Mouse (Mus musculus) lung, postnatal 4 days (tissue): ENCODE measurements at regions not wholly inside any gene's neighbourhood (a gene's known extent, or its start where the extent isn't known, plus 50 kb on each side); places are given as distances from the start of the nearest gene placed in this dataset.
A peak's percentile ranks its signal among the peaks of the same experiment; 100 is the strongest.

Source experiments
- DNase-seq, 2 experiments: peaks; one replicate each; pipeline ENCODE4 v3.0.0; 2021

DNA sequence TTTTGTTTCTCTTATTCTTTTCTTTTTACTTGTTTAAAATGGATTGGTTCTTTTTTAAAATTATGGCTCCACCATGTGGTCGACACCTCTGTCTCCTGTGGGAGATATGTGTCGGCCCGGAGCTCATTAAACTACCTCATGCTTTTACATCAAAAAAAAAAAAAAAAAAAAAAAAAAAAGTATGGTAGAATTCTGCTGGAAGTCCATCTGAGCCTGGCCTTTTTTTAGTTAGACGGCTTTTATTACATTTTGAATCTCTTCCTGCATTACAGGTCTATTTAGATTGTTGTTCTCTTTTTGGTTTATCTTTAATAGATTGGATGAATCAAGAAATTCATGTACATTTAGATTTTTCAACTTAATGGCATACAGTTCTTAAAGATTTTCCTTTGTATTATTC lies 350.8 kb upstream of the Ascc3 start:
- DNase-seq, result no peak

DNA sequence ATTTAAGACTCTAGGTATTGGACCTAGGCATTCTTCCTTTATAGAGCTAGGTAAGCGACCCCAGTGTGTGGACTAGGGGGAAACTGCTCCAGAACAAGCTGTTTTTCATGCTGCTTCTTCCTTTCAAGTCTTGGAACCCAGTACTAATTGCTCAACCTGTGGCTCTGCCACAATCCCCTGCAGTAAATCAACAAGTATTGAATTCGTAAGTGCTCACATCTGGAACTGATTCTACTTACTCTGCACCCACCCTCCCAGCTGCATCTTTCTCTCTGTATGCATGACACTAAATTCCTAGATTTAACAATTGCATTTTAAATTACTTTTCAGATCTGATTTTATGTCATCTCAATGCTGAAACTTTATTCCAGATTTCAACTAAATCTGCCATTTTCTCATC lies 388.9 kb upstream of the Ascc3 start:
- DNase-seq, result no peak

GRCm38 (mm10) chr10:50201691-50202090 lies 390.8 kb upstream of the Ascc3 start:
- DNase-seq, result no peak

DNA sequence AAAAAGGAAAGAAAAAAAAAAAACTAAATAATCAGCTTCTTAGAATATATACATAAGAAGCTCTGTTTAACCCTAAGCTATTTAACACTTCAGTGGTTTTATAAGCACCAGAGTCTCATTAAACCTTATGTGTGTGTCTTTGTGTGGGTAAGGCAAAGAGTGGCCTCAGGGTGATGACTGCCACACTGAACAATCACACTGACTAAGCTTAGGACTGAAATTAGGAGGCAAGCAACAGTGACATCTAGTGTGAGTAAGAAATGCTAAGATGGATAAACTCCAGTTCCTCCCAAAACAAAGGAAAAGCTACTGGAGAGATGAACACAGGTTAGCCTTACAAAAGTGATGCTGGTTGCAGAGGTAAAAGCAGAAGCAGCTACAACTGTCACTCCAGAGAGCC lies 392.6 kb upstream of the Ascc3 start:
- DNase-seq, result no peak

GRCm38 (mm10) chr10:50197897-50198538 lies 394.5 kb upstream of the Ascc3 start:
- DNase-seq, result no peak

- no peak for DNase-seq
Measured at GRCm38 (mm10) chr10:50190276-50190675, 401.7 kb upstream of the Grik2 start.

DNA sequence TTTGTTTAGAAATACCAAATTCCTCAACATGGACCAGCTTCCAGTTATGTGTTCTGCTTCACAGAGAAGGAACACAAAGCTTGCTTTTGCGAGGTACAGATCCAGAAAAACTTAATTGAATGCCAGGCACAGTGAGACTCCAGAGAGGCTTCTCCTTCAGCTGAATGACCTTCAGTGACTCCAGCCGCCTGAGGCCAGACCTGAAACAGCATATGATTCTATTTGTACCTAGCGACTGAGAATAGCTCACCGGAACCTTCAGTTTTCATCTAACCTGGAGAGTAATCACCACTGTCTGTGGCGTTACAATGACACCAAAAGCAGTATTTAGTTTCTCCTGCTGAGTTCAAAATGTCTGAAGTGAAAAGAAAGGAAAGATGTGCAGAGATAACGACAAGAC lies 380.6 kb upstream of the Grik2 start:
- no peak for DNase-seq

DNA sequence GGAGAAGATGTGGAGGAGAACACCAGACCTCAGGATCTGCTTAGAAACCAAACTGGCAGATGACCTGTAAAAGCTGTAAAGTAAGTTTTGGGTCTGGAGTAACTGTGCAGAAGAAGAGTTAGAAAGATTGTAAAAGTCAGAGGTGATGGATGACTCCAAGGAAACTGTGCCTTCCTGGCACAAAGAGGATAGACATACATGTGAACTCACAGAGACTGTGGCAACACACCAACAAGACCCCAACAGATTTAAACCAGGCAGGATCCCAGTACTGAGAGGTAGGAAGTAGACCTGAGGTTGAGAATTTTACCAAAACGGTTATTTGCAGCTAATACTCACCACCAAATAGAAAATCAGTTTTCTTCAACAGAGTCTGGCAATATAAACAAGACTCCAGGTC lies 349.8 kb upstream of the Grik2 start:
- DNase-seq, result no peak

DNA sequence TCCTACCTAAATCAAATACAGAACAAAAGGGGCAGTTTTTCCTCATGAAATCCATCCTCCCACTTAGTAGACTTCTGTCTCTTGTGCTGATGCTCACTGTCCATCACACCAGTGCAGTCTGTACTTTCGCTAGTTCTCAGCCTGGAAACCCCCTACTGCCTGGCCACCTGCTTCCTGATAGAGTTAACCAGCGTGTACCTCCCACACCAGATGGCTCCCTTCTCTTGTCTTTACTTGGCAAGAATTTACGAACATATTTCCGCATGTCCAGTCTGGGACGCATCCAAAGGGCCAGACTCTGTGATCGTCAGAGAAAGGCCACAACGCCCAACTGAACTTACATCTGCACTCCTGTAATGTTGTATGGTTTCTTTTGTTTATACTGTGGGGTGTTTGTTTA lies 349.2 kb upstream of the Grik2 start:
- DNase-seq, result peak in 1 of 2 experiments; percentile 4

DNA sequence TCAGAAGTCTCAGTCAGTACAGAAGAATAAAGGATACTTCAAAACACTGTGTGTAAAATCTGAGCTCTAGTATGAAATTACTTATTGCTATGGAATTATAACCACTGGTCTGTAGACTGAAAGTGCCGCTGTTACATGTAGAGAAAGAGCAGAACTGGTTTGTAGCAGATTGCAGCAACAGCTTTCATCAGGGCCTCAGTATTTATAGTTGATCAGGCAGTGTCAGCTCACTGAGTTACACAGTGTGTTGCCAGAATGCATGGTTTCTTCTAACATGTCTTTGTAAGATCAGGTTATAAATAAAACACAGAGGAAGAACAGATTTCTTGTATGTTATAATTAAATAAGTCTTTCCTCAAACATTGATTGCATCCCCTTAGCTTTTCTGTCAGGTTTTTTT lies 347.6 kb upstream of the Grik2 start:
- no peak for DNase-seq

DNA sequence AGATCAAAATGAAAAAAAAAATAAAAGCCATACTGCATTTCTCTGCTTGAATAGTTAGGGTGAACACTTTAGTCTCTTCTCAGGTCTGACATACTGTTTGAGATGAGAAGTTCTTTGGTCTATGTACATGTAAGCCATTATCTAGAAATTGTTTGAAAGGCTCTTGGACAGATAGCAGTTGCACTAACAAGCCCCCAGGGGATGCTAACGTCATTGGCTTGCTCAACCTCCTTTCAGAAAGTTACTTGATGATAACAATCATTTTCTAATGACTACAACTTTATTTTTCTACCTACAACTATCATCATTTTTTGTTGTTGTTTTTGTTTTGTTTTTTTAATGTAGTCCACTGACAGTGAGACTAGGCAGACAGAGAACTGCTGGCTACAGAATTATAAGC lies 346.9 kb upstream of the Grik2 start:
- no peak for DNase-seq
